Mouse (Mus musculus) kidney, adult 2 months (tissue): ENCODE results near the gene Ykt6.

Experiments used
- CTCF ChIP-seq: fragments of 200-500 bp; conservative IDR thresholded peaks from 2 replicates; pipeline ENCODE4 v1.5.1; 2011; ENCODE audit warnings: low read depth, mild to moderate bottlenecking, control low read depth, low read length, moderate library complexity, mixed read lengths; ENCODE audit not compliant: insufficient read depth, insufficient read length
- POLR2A ChIP-seq: fragments of 200-500 bp; IDR thresholded peaks from one replicate; pipeline ENCODE4 v1.6.1; 2011; ENCODE audit warnings: low read depth, low read length, control low read depth

DNA sequence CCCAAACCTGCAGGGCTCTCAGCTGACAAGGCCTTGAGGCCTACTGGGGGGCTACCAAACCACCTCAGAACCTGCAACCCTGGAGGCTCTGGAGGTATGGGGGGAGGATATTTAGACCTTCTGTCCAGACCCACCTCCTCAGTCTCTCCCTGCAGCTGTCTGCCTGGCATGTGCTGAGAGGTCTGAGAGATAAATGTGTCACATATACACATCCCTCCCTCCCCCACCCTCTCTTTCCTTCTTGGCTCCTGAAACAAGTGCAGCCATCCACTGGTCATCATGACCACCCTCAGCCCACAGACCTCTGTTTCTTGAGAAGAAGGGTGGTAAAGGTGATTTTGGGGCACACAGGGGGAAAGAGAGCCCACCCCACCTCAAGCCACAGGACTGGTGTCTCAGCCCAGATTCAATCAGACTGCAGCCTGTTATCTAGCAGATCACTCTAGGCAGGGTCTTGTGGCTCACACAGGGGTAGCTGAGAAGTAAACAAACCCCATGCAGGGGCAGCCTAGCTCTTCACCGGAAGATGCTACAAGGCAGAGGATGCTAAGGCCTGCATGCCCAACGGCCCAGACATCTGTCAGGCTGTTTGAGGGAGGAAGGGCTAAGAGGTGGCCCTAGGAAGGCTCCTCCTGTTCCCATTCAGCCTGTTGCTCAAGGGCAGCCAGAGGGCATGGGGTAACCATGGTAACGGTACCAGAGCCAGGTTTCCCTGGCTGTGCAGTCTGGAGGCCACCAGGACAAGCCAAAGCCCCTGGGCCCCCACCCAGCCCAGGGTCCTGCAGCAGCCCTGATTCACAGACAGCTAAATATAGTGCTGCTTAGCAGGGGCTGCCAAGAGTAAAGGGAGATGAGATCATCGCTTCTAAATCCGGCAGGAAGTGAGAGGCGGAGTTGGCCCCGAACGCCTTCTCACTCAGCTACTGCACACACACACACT is 44.6 kb downstream of the Ykt6 start:
- TF ChIP-seq CTCF = no peak
- TF ChIP-seq POLR2A = no peak
